Mouse (Mus musculus) liver, postnatal 0 days (tissue): ENCODE data around the gene Cpeb2.

Experiments
- CTCF ChIP-seq: sonication (generic); IDR thresholded peaks from 2 replicates; pipeline ENCODE4 v1.5.1; 2016; ENCODE audit warnings: antibody characterized with exemption, low read depth
- EP300 ChIP-seq: IDR thresholded peaks from 2 replicates; pipeline ENCODE4 v1.6.1; 2016; ENCODE audit warnings: antibody characterized with exemption, low read depth, mild to moderate bottlenecking

- TF ChIP-seq CTCF: no peak
- no peak for TF ChIP-seq EP300
These were observed 104.2 kb downstream of the Cpeb2 start for GRCm38 (mm10) chr5:43337212-43337611.
